Mouse (Mus musculus): ENCODE measurements around the gene Hnrnph1. TPM values are rescaled to one million over a fixed set of nuclear protein-coding genes. Genes with fewer than 3 reads are reported as not detected.

Gene Hnrnph1
- total and polyA plus RNA-seq, 2 experiments from 2014 or later: 176 to 244 TPM

DNA sequence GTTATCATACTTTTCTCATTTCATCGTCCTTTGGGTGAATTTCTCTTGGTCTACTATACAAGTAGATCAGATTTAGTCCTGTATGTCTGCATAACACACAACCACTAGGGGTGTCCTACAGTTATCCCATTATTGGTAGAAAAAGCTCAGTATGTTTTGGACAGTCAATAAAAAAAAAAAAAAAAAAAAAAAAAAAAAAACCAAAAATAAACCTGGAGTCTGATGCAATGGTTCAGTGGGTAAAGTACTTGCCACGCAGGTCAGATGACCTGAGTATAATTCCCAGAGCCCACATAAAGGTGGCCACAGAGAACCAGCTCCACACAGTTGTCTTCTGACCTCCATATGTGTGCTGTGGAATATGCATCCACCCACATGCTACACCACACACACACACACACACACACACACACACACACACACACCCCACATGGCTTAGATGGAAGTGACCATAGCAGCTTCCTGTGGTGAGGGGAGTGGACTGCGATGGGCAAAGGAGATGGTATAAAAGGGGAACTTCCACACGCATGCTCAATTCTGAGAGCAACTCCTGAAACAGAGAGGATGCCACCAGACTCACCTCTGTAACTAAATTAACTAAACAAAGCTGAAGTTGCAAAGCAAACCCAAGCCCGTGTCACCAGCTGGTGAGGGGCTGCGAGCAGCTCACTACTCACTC, 38.9 kb downstream of the Hnrnph1 start:
- H3K9ac ChIP-seq (replicated peaks; ENCODE audit: low read length): no peak overlapping the region
- H3K4me2 ChIP-seq (ENCODE audit: low read depth, low read length): no peak overlapping the region
- WGBS: 91% methylated on average over 6 of the region's 6 CpGs
- no peak overlapping the region for H3K27ac ChIP-seq
- ATAC-seq (no peak), DNase-seq (ENCODE audit: low spot score) (no peak)
- no peaks in the 10 kb centered on the region for H3K27me3 ChIP-seq (ENCODE audit: insufficient read depth, low read length)
- no peaks in the 10 kb centered on the region for H3K9me3 ChIP-seq (ENCODE audit: low read length)
- H3K36me3 ChIP-seq (ENCODE audit: insufficient read depth, low read length): peaks cover 33% of the 10 kb centered on the region
- peak; percentile 16 for TF ChIP-seq CTCF (IDR thresholded peaks at IDR 0.05; ENCODE audit: low read depth)
- H3K4me3 ChIP-seq (ENCODE audit: low read length): no peak overlapping the region
- no peaks in the 10 kb centered on the region for H3K4me1 ChIP-seq (ENCODE audit: insufficient read depth, low read length)

DNA sequence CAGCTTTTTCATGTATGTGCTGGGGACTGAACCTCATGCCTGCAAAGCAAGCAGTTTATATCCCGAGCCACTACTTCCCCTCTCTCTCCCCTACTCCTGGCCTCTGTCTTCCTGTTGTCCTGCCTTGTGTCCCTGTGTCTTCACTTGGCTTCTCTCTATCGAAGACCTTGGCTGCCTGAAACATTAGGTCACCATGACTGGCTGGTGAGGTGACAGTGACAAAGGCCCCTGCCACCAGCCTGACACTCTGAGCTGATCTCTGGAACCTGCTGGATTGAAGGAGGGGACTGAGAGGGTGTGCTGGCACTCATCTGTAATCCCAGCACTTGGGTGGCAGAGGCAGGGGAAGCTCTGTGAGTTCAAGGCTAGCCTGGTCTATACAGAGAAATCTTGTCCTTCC, 41.1 kb downstream of the Hnrnph1 start:
- no peak overlapping the region for H3K4me2 ChIP-seq (ENCODE audit: low read depth, low read length)
- no peak for TF ChIP-seq CTCF (IDR thresholded peaks at IDR 0.05; ENCODE audit: low read depth)
- DNase-seq (ENCODE audit: low spot score): no peak
- H3K27me3 ChIP-seq (ENCODE audit: insufficient read depth, low read length): no peaks in the 10 kb centered on the region
- 71% methylated on average over 2 of the region's 2 CpGs for WGBS
- H3K4me1 ChIP-seq (ENCODE audit: insufficient read depth, low read length): no peaks in the 10 kb centered on the region
- ATAC-seq: no peak
- H3K27ac ChIP-seq: no peak overlapping the region
- H3K4me3 ChIP-seq (ENCODE audit: low read length): no peak overlapping the region
- no peaks in the 10 kb centered on the region for H3K9me3 ChIP-seq (ENCODE audit: low read length)
- H3K9ac ChIP-seq (replicated peaks; ENCODE audit: low read length): no peak overlapping the region
- H3K36me3 ChIP-seq (ENCODE audit: insufficient read depth, low read length): peaks cover 27% of the 10 kb centered on the region

DNA sequence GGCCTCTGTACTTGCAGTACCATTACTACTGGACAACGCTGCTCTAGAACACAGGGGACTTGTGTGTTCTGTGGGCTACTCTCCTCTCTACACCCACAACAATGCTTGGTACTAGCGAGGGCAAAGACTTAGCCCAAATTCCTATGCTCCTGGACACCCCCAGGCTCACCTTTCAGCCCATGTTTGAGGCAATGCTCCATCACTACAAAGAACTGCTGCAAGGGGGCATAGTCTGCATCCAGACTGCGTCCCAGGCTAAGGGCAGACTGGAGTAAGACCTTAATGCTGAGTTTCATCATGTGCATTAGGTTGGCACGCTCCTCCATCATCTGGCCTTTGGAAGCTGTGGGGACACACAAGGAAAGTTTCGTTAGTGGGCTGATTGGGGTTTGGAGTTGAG, 44.7 kb downstream of the Hnrnph1 start:
- Histone ChIP-seq H3K9ac (replicated peaks; ENCODE audit: low read length) (no peak overlapping the region), H3K9me3 (ENCODE audit: low read length) (no peaks in the 10 kb centered on the region), H3K4me2 (ENCODE audit: low read depth, low read length) (peak overlapping the region; percentile 68), H3K27me3 (ENCODE audit: insufficient read depth, low read length) (no peaks in the 10 kb centered on the region), H3K27ac (0 out of 2 replicates have a peak overlapping the region, but pooled peaks have one; percentile 41), H3K4me1 (ENCODE audit: insufficient read depth, low read length) (no peaks in the 10 kb centered on the region), H3K36me3 (ENCODE audit: insufficient read depth, low read length) (peaks cover 16% of the 10 kb centered on the region), H3K4me3 (ENCODE audit: low read length) (peak overlapping the region; percentile 34)
- DNase-seq (ENCODE audit: low spot score) (no peak), ATAC-seq (peak; percentile 44; the same call in 1 of the 2 replicates)
- peak; percentile 31; the same call in 1 of the 2 replicates for TF ChIP-seq CTCF (IDR thresholded peaks at IDR 0.05; ENCODE audit: low read depth)
- 48% methylated on average over 5 of the region's 5 CpGs for WGBS

DNA sequence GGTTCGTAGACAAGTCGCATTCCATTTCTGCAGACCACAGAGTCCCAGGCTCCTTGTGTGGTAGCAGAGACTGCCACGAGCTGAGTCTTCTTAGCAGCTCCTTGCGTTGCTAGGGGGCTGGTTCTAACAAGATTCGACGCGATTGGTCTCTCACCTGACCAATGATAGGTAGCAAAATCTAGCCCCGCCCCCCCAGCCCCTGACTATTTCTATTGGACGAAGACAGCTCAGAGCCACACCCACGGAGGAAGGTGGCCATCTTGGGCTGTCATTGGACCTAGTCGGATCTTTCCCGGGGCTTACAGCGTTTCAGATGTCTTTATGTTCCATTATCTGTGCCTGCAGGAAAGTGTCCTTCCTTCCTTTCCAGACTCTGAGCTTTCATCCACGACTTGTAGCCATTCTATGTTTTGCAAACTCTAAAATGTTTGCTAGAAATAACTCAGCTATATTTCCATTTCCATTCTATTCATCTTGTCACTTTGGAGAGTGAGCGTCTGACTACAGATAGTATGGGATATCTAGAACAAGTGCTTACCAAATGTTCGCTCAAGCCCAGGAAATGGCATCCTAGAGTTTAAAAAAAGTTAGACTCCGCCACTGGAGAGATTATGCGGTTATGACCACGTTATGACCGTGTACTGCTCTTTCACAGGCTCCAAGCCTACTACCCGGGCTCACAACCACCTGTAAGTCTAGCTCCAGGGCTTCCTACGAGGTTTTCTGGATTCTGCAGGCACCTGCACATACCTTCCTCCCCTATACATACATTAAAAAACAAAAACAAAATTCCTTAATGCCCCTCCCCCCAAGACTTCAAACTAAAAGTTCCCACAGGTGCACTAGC, 45.4 kb downstream of the Hnrnph1 start:
- H3K9ac ChIP-seq (replicated peaks; ENCODE audit: low read length): peak overlapping the region; percentile 33; the same call in 1 of the 2 replicates
- TF ChIP-seq CTCF (IDR thresholded peaks at IDR 0.05; ENCODE audit: low read depth): no peak
- WGBS: 27% methylated on average over 22 of the region's 22 CpGs

DNA sequence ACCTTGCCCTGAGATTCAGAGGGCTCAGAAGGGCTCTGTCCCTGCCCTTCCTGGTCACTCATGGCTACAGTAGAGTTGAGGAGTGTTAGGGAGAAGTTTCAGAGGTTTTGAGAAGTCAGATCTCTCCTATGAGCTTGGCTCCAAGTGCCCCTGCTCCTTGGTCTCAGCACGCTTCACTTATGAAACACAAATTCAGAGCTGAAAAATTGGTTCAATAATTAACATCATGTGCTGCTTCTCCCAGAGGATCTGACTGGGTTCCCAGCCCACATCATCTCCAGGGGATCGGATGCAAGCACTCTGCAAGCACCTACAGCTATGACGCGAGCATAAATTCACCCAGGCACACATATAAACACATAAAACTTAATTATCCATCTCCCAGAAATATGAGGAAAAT, 49.3 kb downstream of the Hnrnph1 start:
- no peak overlapping the region for H3K27ac ChIP-seq
- H3K4me3 ChIP-seq (ENCODE audit: low read length): no peak overlapping the region
- no peak for ATAC-seq
- TF ChIP-seq CTCF (IDR thresholded peaks at IDR 0.05; ENCODE audit: low read depth): no peak
- H3K4me2 ChIP-seq (ENCODE audit: low read depth, low read length): no peak overlapping the region
- H3K27me3 ChIP-seq (ENCODE audit: insufficient read depth, low read length): no peaks in the 10 kb centered on the region
- no peak for DNase-seq (ENCODE audit: low spot score)
- WGBS: 96% methylated on average over 4 of the region's 4 CpGs
- H3K36me3 ChIP-seq (ENCODE audit: insufficient read depth, low read length): no peaks in the 10 kb centered on the region
- H3K4me1 ChIP-seq (ENCODE audit: insufficient read depth, low read length): no peaks in the 10 kb centered on the region
- no peak overlapping the region for H3K9ac ChIP-seq (replicated peaks; ENCODE audit: low read length)
- H3K9me3 ChIP-seq (ENCODE audit: low read length): no peaks in the 10 kb centered on the region

More for the DNA sequence above, 45.4 kb downstream of the Hnrnph1 start:
- Histone ChIP-seq H3K36me3 (ENCODE audit: insufficient read depth, low read length) (peaks cover 9% of the 10 kb centered on the region), H3K27me3 (ENCODE audit: insufficient read depth, low read length) (no peaks in the 10 kb centered on the region), H3K27ac (peak overlapping the region; percentile 83), H3K4me1 (ENCODE audit: insufficient read depth, low read length) (no peaks in the 10 kb centered on the region), H3K4me3 (ENCODE audit: low read length) (peak overlapping the region; percentile 34), H3K9me3 (ENCODE audit: low read length) (no peaks in the 10 kb centered on the region), H3K4me2 (ENCODE audit: low read depth, low read length) (peak overlapping the region; percentile 68)
- ATAC-seq: peak; percentile 98
- peak; percentile 96 for DNase-seq (ENCODE audit: low spot score)

DNA sequence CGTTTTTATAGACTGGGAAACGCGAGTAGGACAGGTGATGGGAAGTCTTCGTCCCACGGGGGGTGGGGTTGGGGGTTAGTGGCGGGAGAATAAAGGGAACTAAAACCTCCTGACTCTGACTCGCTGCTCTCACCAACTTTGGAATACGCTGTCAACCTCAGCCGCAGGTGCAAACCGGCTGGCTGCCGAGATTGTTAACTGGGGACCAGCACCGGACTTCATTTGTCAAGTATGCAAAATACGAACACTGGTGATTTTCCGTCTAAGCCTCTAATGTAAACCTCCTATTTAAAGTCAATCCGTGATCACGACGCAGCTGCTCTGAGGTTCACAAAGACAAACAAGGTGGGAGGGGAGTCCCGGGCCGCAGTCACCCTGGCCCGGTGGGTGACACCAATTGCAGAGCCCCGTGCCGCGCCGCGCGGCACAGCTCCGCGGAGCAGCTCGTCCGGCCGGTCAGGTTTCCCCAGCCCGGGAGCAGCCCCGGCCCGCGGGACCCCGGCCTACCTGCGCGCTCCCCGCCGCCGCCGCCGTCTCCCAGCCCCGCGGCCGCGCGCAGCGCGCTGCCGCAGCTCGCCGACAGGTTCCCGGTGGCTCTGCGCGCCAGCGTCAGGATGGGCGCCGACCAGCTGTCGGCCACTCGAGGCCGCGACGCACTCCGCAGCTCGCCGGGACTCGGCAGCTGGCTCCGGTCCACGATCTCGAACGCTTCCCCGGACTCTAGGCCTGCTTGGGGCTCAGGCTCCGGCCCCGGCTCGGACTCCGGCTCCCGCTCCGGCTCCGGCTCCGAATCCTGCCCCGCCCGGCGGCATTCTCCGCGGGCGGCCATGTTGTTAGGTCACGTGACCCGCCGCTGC, 53.7 kb downstream of the Hnrnph1 start, which contains the start of gene Rufy1:
Rufy1 (minus strand) TSS at position 849 of the 857 bp plus-strand sequence.
- Histone ChIP-seq H3K4me3 (ENCODE audit: low read length) (peak within 1 kb of the TSS; percentile 86), H3K9ac (replicated peaks; ENCODE audit: low read length) (peak within 1 kb of the TSS; percentile 97), H3K36me3 (ENCODE audit: insufficient read depth, low read length) (no peaks in the 10 kb centered on the region), H3K4me2 (ENCODE audit: low read depth, low read length) (peak within 1 kb of the TSS; percentile 72), H3K4me1 (ENCODE audit: insufficient read depth, low read length) (no peaks in the 10 kb centered on the region), H3K27ac (peak within 1 kb of the TSS; percentile 98), H3K27me3 (ENCODE audit: insufficient read depth, low read length) (no peaks in the 10 kb centered on the region), H3K9me3 (ENCODE audit: low read length) (no peaks in the 10 kb centered on the region)
- TF ChIP-seq CTCF (IDR thresholded peaks at IDR 0.05; ENCODE audit: low read depth): no peak
- peak; percentile 83 for ATAC-seq
- peak; percentile 90 for DNase-seq (ENCODE audit: low spot score)
- under 1% methylated on average over 89 of the region's 90 CpGs for WGBS

Data from hindbrain, postnatal 0 days (tissue).